13 mouse cellular contexts compared by ENCODE assay signal in genomic region chr15:15976788-15977187, GRCm38 (mm10).
DNase-seq lines count a peak whose midpoint lies in the region; ATAC-seq lines count a peak whose summit lies in the region.
"Had no signal": no experiment of that assay in that cellular context is flagged by ENCODE, and none has a peak within 500 bp of the region (broad histone marks: within the 10 kb centered on the region; RNA-seq: fewer than 3 reads in every experiment).

No protein-coding gene starts in this region.

- H3K36me3 ChIP-seq in forebrain, embryonic 12.5 days (replicated peaks) = no peaks in the 10 kb centered on the region
- H3K36me3 ChIP-seq in forebrain, embryonic 13.5 days (ENCODE audit: poor library complexity, severe bottlenecking) = no peaks in the 10 kb centered on the region
- no peaks in the 10 kb centered on the region for H3K36me3 ChIP-seq in hindbrain, embryonic 14.5 days (replicated peaks; ENCODE audit: control insufficient read depth, insufficient read depth)
- no peaks in the 10 kb centered on the region for H3K36me3 ChIP-seq in neural tube, embryonic 14.5 days (ENCODE audit: control insufficient read depth, insufficient read depth, low read length)
- H3K36me3 ChIP-seq: heart, embryonic 15.5 days had no signal

- H3K4me2 ChIP-seq in forebrain, embryonic 12.5 days = no peak overlapping the region
- no peak overlapping the region for H3K4me2 ChIP-seq in forebrain, embryonic 13.5 days
- no peak overlapping the region for H3K4me2 ChIP-seq in hindbrain, embryonic 14.5 days (replicated peaks)
- H3K4me2 ChIP-seq in neural tube, embryonic 14.5 days (ENCODE audit: low read depth, low read length) = no peak overlapping the region
- H3K4me2 ChIP-seq: heart, embryonic 15.5 days; liver, embryonic 11.5 days had no signal

- no peaks in the 10 kb centered on the region for H3K27me3 ChIP-seq in forebrain, embryonic 12.5 days
- H3K27me3 ChIP-seq in forebrain, embryonic 13.5 days = no peaks in the 10 kb centered on the region
- H3K27me3 ChIP-seq in hindbrain, embryonic 14.5 days (ENCODE audit: control insufficient read depth, insufficient read depth, low read length) = no peaks in the 10 kb centered on the region
- H3K27me3 ChIP-seq in neural tube, embryonic 14.5 days (ENCODE audit: control insufficient read depth, insufficient read depth, low read length) = no peaks in the 10 kb centered on the region
- H3K27me3 ChIP-seq: heart, embryonic 15.5 days had no signal

- H3K4me3 ChIP-seq in forebrain, embryonic 12.5 days (replicated peaks) = no peak overlapping the region
- no peak overlapping the region for H3K4me3 ChIP-seq in forebrain, embryonic 13.5 days
- no peak overlapping the region for H3K4me3 ChIP-seq in hindbrain, embryonic 14.5 days (replicated peaks; ENCODE audit: low read length)
- no peak overlapping the region for H3K4me3 ChIP-seq in neural tube, embryonic 14.5 days (ENCODE audit: low read depth, low read length)
- H3K4me3 ChIP-seq: heart, embryonic 15.5 days had no signal

- DNase-seq in brain, adult 2 months (ENCODE audit: low read depth, low spot score) = peak; percentile 28
- peak; percentile 55 for DNase-seq in hindbrain, embryonic 14.5 days (ENCODE audit: low spot score)
- no peak for DNase-seq in gastrocnemius, postnatal 14 days
- no peak for DNase-seq in adrenal gland, adult (ENCODE audit: inconsistent age in 2 of 2, low spot score in 1 of 2)
- DNase-seq: cerebellum, adult 11-12 months; kidney, postnatal 10 days; right cerebral cortex, postnatal 4 days; thymus, postnatal 25 days had no signal

- 81% methylated on average over 4 of the region's 4 CpGs for WGBS in forebrain, embryonic 12.5 days
- WGBS in forebrain, embryonic 13.5 days = 78% methylated on average over 4 of the region's 4 CpGs
- 51% methylated on average over 4 of the region's 4 CpGs for WGBS in hindbrain, embryonic 14.5 days
- 12% methylated on average over 4 of the region's 4 CpGs for WGBS in neural tube, embryonic 14.5 days

- H3K4me1 ChIP-seq in forebrain, embryonic 12.5 days = no peaks in the 10 kb centered on the region
- H3K4me1 ChIP-seq in forebrain, embryonic 13.5 days = no peaks in the 10 kb centered on the region
- H3K4me1 ChIP-seq in hindbrain, embryonic 14.5 days (replicated peaks; ENCODE audit: control insufficient read depth, insufficient read depth, low read length) = no peaks in the 10 kb centered on the region
- H3K4me1 ChIP-seq in neural tube, embryonic 14.5 days (ENCODE audit: control insufficient read depth, insufficient read depth, low read length) = no peaks in the 10 kb centered on the region
- H3K4me1 ChIP-seq: heart, embryonic 15.5 days had no signal

- no peak overlapping the region for H3K9ac ChIP-seq in forebrain, embryonic 12.5 days
- no peak overlapping the region for H3K9ac ChIP-seq in forebrain, embryonic 13.5 days
- H3K9ac ChIP-seq in hindbrain, embryonic 14.5 days = no peak overlapping the region
- no peak overlapping the region for H3K9ac ChIP-seq in neural tube, embryonic 14.5 days (replicated peaks; ENCODE audit: low read depth, low read length)
- H3K9ac ChIP-seq: heart, embryonic 15.5 days had no signal

- peak; percentile 70; the same call in 1 of the 2 replicates for ATAC-seq in forebrain, embryonic 12.5 days (ENCODE audit: low FRiP score)
- no peak for ATAC-seq in forebrain, embryonic 13.5 days
- ATAC-seq in hindbrain, embryonic 14.5 days (ENCODE audit: low FRiP score) = no peak
- peak; percentile 91; the same call in 1 of the 2 replicates for ATAC-seq in neural tube, embryonic 14.5 days (ENCODE audit: low read depth)

- intact Hi-C loops in gastrocnemius, postnatal 14 days (cut with DNase I; ENCODE audit: low total_unique reads) = no loop called here

- H3K27ac ChIP-seq in forebrain, embryonic 12.5 days = no peak overlapping the region
- no peak overlapping the region for H3K27ac ChIP-seq in forebrain, embryonic 13.5 days
- no peak overlapping the region for H3K27ac ChIP-seq in hindbrain, embryonic 14.5 days
- no peak overlapping the region for H3K27ac ChIP-seq in neural tube, embryonic 14.5 days (ENCODE audit: low read depth, low read length)
- H3K27ac ChIP-seq: heart, embryonic 15.5 days had no signal

- no peaks in the 10 kb centered on the region for H3K9me3 ChIP-seq in forebrain, embryonic 12.5 days
- H3K9me3 ChIP-seq in forebrain, embryonic 13.5 days (replicated peaks) = no peaks in the 10 kb centered on the region
- no peaks in the 10 kb centered on the region for H3K9me3 ChIP-seq in hindbrain, embryonic 14.5 days (ENCODE audit: control insufficient read depth, low read length)
- no peaks in the 10 kb centered on the region for H3K9me3 ChIP-seq in neural tube, embryonic 14.5 days (ENCODE audit: control insufficient read depth, low read length)
- H3K9me3 ChIP-seq: heart, embryonic 15.5 days had no signal

Comparison
In these comparisons a context has a peak if more than half of its experiments do, and no peak if none do; other contexts are left out.
1. ATAC-seq: peak in forebrain, embryonic 12.5 days (single experiment) and neural tube, embryonic 14.5 days (single experiment); none in forebrain, embryonic 13.5 days (single experiment) and hindbrain, embryonic 14.5 days (single experiment).
2. DNase-seq: peak in brain, adult 2 months (single experiment) and hindbrain, embryonic 14.5 days (single experiment); none in gastrocnemius, postnatal 14 days (single experiment) and adrenal gland, adult (0 of 2).